Mouse (Mus musculus) layer of hippocampus, postnatal 14 days (tissue): ENCODE results near the gene Tor2a. TPM values are rescaled to one million over a fixed set of nuclear protein-coding genes. Genes with fewer than 3 reads are reported as not detected.

ENCODE experiments used
- DNase-seq, 2 experiments: peaks; one replicate each; pipeline ENCODE4 v3.0.0; 2021 to 2022; ENCODE audit warnings: low spot score in 2 of 2, mixed read lengths in 1 of 2
- total RNA-seq, 2 experiments: library from RNA; stranded (reverse); gene quantifications; 2 replicates each; pipeline ENCODE4 v1.2.3; 2021

The Tor2a gene
- total RNA-seq, 2 experiments from 2014 or later: 29.7 to 31.2 TPM

- no peak for DNase-seq
Measured at GRCm38 (mm10) chr2:32728463-32728862, 28.6 kb upstream of the Tor2a start.

GRCm38 (mm10) chr2:32729547-32729946, 27.5 kb upstream of the Tor2a start:
- DNase-seq: no peak

- DNase-seq: no peak
Measured at GRCm38 (mm10) chr2:32730854-32731253, 26.2 kb upstream of the Tor2a start.

- no peak for DNase-seq
Measured at GRCm38 (mm10) chr2:32731911-32732310, 25.1 kb upstream of the Tor2a start.

- DNase-seq: no peak
Measured at GRCm38 (mm10) chr2:32732695-32733094, 24.3 kb upstream of the Tor2a start.

- DNase-seq: no peak
Measured at GRCm38 (mm10) chr2:32734480-32734879, 22.6 kb upstream of the Tor2a start.

- no peak for DNase-seq
Measured at GRCm38 (mm10) chr2:32734933-32735332, 22.1 kb upstream of the Tor2a start.

GRCm38 (mm10) chr2:32736306-32736829, 20.7 kb upstream of the Tor2a start:
- DNase-seq: no peak

- DNase-seq: no peak
Measured at GRCm38 (mm10) chr2:32737008-32737407, 20.0 kb upstream of the Tor2a start.

GRCm38 (mm10) chr2:32739311-32739710, 17.7 kb upstream of the Tor2a start:
- no peak for DNase-seq

- no peak for DNase-seq
Measured at GRCm38 (mm10) chr2:32740916-32741272, 16.1 kb upstream of the Tor2a start, which contains the start of gene 6330409D20Rik. TSS of gene 6330409D20Rik (minus strand) at chr2:32741016.

GRCm38 (mm10) chr2:32741273-32742172, 15.5 kb upstream of the Tor2a start:
- DNase-seq: peak; percentile 61 to 69

GRCm38 (mm10) chr2:32742173-32742531, 14.9 kb upstream of the Tor2a start:
- peak; percentile 76 to 83 for DNase-seq

- DNase-seq: no peak
Measured at GRCm38 (mm10) chr2:32744272-32744982, 12.6 kb upstream of the Tor2a start.

- DNase-seq: no peak
Measured at GRCm38 (mm10) chr2:32749082-32749481, 8.0 kb upstream of the Tor2a start.

- DNase-seq: no peak
Measured at GRCm38 (mm10) chr2:32750199-32750598, 6.8 kb upstream of the Tor2a start.

- DNase-seq: no peak
Measured at GRCm38 (mm10) chr2:32750887-32751664, 6.0 kb upstream of the Tor2a start.

- DNase-seq: no peak
Measured at GRCm38 (mm10) chr2:32751665-32752033, 5.4 kb upstream of the Tor2a start.

- DNase-seq: no peak
Measured at GRCm38 (mm10) chr2:32752181-32752580, 4.9 kb upstream of the Tor2a start.

- DNase-seq: no peak
Measured at GRCm38 (mm10) chr2:32756674-32757055, 369 bp upstream of the Tor2a start.

- DNase-seq: no peak
Measured at GRCm38 (mm10) chr2:32758503-32758902, 1.5 kb downstream of the Tor2a start.
